Mouse (Mus musculus): ENCODE data around the gene Klra10.
"Not testable (repeated sequence)": the region's sequence is repeated elsewhere in the genome, so short reads cannot be mapped to it uniquely, and the experiment has no call there.

Gene Klra10

DNA sequence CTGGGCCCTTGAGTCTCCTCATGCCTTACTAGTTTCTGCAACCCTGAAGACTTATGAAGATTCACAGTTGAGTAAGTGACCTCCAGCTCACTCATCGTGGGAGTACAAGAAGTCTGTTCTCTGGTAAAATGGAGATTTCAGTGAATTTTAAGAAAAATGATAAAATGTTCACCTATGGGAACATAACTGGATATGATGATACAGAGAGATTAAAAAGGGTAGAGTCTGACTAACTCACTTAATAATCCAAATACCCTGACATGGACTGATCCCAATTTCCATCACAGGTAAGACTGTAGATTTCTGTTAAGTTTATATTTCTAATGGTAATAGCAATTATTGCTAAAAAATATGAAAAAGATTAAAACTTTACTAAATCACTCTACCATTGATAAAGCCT is at the start of gene Klra10:
Gene Klra10, minus strand, starts transcription at position 101 of the 400 bp plus-strand sequence.
- not testable (repeated sequence) for DNase-seq (ENCODE audit: low spot score)

DNA sequence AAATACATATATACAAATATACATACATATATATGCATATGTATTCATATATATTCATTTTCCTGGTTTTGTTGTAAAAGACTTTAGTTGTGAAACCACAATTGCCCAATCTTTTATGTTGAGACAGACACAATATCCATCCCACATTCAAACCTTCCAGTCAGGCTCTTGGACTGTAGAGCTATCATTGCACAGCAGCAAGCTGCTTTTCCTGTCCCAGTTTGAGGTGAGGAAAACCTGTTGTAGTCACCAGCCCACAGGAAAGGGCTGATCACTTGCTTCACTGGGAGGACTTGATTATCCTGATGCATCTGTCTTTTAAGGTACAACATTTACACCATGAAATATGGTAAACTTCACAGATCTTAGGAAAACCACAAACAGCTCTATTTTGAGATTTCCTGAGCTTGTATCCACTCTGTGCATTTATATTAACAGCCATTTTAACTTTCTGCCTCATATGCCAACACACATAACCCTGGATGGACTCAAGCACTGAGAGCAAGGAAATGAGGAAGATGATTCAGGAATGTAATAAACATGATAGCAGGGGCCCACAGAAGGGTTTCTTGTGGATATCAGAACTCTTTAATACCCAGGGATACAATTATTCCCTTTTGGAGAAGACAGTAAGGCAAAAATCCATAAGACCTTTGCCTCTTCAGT is 6.4 kb upstream of the Klra10 start:
- no peak for DNase-seq (ENCODE audit: low spot score)

DNA sequence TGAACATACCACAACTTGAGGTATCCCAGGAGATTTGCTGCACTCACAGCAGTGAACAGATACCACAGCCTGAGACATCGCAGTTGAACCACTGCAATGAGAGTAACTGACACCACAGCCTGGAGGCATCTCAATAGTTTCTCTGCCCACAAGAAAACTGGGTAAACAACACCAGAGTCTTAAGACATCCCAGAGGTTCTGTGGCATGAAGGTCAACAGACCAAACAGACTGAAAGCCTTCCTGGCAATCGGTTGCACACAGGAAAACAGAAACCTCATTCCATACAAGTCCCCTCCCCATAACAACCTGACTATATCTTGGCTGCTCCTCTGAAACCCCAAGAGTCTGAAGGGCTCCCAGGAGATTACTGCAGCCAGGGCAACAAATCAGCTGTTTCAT is 26.4 kb downstream of the Klra10 start:
- DNase-seq (ENCODE audit: low spot score) = no peak

DNA sequence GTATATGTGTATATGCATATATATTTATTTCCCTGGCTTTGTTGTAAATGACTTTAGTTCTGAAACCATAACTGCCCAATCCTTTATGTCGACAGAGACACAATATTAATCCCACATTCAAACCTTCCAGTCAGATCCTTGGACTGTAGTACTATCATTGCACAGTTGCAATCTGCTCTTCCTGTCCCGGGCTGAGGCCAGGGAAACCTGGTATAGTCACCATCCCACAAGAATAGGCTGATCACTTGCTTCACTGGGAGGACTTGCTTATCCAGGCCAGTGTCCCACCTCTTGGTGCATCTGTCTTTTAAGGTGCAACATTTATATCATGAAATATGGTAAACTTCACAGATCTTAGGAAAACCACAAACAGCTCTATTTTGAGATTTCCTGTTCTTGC is 44.2 kb downstream of the Klra10 start:
- no peak for DNase-seq (ENCODE audit: low spot score)

DNA sequence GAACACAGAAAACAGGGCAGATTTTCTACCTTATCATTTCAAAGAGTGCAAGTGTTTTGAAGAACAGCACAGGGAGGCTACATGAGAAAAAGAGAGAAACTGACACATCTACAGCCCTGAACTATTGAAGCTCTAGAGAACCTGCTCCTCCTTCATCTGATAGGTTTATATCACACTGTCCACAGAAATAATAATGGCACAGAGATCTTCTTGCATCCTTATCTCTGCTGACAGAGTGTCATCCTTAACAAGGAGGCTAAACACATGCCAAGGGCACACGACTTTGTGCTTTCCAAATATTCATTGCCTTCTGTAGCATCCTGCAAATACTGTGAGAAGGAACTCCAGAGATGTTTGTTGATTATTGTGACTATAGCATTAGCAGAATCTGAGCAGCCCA is 45.1 kb downstream of the Klra10 start:
- DNase-seq (ENCODE audit: low spot score) = no peak

DNA sequence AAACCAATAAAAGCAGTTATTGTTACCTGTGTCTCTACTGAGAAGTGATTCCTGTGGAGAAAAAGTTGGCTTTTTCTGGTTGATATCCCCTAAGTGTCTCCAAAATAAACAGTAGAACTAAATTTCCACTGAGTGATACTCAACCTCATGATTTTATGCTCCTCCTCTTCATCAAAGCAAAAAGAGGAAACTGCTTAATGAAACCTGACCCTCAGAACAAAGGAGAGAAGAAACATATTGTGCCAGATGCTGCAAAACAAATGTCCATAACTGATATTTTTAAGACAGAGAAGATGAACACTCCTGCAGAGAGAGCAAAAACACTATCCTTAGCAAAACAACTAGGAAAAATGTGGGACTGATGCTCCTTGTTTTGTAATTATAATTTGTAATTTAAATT is 48.5 kb downstream of the Klra10 start, which contains the start of gene Klra7:
Gene Klra7, minus strand, starts transcription at position 101 of the 400 bp plus-strand sequence.
- DNase-seq (ENCODE audit: low spot score) = no peak
